Mouse (Mus musculus) heart, postnatal 10 days (tissue): ENCODE measurements at regions not wholly inside any gene's neighbourhood (a gene's known extent, or its start where the extent isn't known, plus 50 kb on each side); places are given as distances from the start of the nearest gene placed in this dataset.

Experiments
- DNase-seq, 2 experiments: peaks; one replicate each; pipeline ENCODE4 v3.0.0; 2021
- intact Hi-C: fragments of 180-260 bp; cut with DNase I; formaldehyde crosslinking; loops from one replicate; pipeline ENCODE4 v1.15.1; 2025

GRCm38 (mm10) chr3:5077956-5078355, 672.6 kb upstream of the Gm8797 start:
- intact Hi-C loops, result no loop called here
- peak; percentile 5 to 8 for DNase-seq

GRCm38 (mm10) chr3:5086721-5087120, 663.9 kb upstream of the Gm8797 start:
- DNase-seq, result no peak
- intact Hi-C loops, result no loop called here

GRCm38 (mm10) chr3:5088867-5089266, 661.7 kb upstream of the Gm8797 start:
- intact Hi-C loops, result no loop called here
- no peak for DNase-seq

GRCm38 (mm10) chr3:5089393-5090010, 661.1 kb upstream of the Gm8797 start:
- no peak for DNase-seq
- intact Hi-C loops, result no loop called here

- intact Hi-C loops, result no loop called here
- DNase-seq, result no peak
Observed at GRCm38 (mm10) chr3:5090108-5090869, 660.3 kb upstream of the Gm8797 start.

GRCm38 (mm10) chr3:5090987-5091386, 659.6 kb upstream of the Gm8797 start:
- no peak for DNase-seq
- intact Hi-C loops, result no loop called here
